Mouse (Mus musculus): ENCODE results near the gene Trim60. TPM values are rescaled to one million over a fixed set of nuclear protein-coding genes. Genes with fewer than 3 reads are reported as not detected.

The Trim60 gene
- polyA plus RNA-seq, 1 experiment from 2014 or later = not detected

- ATAC-seq (ENCODE audit: low read depth) = no peak
- H3K27me3 ChIP-seq (ENCODE audit: control insufficient read depth, insufficient read depth, low read depth, low read length) = no peaks in the 10 kb centered on the region
- 63% methylated on average over 4 of the region's 4 CpGs for WGBS (ENCODE audit: insufficient replicate concordance)
Observed at GRCm38 (mm10) chr8:65047801-65048200, 29.4 kb upstream of the Trim60 start.

GRCm38 (mm10) chr8:65047193-65047592, 28.8 kb upstream of the Trim60 start:
- Histone ChIP-seq H3K27me3 (ENCODE audit: control insufficient read depth, insufficient read depth, low read depth, low read length) (no peaks in the 10 kb centered on the region), H3K27ac (ENCODE audit: low read length) (no peak overlapping the region), H3K4me1 (ENCODE audit: control insufficient read depth, low read depth, low read length) (no peaks in the 10 kb centered on the region), H3K4me2 (ENCODE audit: low read depth, low read length) (no peak overlapping the region), H3K9ac (ENCODE audit: low read depth, low read length) (no peak overlapping the region), H3K36me3 (ENCODE audit: control insufficient read depth, insufficient read depth) (no peaks in the 10 kb centered on the region), H3K4me3 (ENCODE audit: low read depth, low read length) (no peak overlapping the region), H3K9me3 (replicated peaks; ENCODE audit: control insufficient read depth, low read length) (no peaks in the 10 kb centered on the region)
- WGBS (ENCODE audit: insufficient replicate concordance) = 69% methylated on average over 4 of the region's 4 CpGs
- no peak for ATAC-seq (ENCODE audit: low read depth)

More at GRCm38 (mm10) chr8:65047801-65048200, 29.4 kb upstream of the Trim60 start:
- no peaks in the 10 kb centered on the region for H3K4me1 ChIP-seq (ENCODE audit: control insufficient read depth, low read depth, low read length)
- H3K4me2 ChIP-seq (ENCODE audit: low read depth, low read length) = no peak overlapping the region
- no peaks in the 10 kb centered on the region for H3K36me3 ChIP-seq (ENCODE audit: control insufficient read depth, insufficient read depth)
- H3K9ac ChIP-seq (ENCODE audit: low read depth, low read length) = no peak overlapping the region
- H3K4me3 ChIP-seq (ENCODE audit: low read depth, low read length) = no peak overlapping the region
- no peaks in the 10 kb centered on the region for H3K9me3 ChIP-seq (replicated peaks; ENCODE audit: control insufficient read depth, low read length)
- no peak overlapping the region for H3K27ac ChIP-seq (ENCODE audit: low read length)

GRCm38 (mm10) chr8:65046565-65046964, 28.2 kb upstream of the Trim60 start:
- Histone ChIP-seq H3K9me3 (replicated peaks; ENCODE audit: control insufficient read depth, low read length) (no peaks in the 10 kb centered on the region), H3K4me2 (ENCODE audit: low read depth, low read length) (no peak overlapping the region), H3K27me3 (ENCODE audit: control insufficient read depth, insufficient read depth, low read depth, low read length) (no peaks in the 10 kb centered on the region), H3K4me1 (ENCODE audit: control insufficient read depth, low read depth, low read length) (no peaks in the 10 kb centered on the region), H3K27ac (ENCODE audit: low read length) (no peak overlapping the region), H3K36me3 (ENCODE audit: control insufficient read depth, insufficient read depth) (no peaks in the 10 kb centered on the region), H3K4me3 (ENCODE audit: low read depth, low read length) (no peak overlapping the region), H3K9ac (ENCODE audit: low read depth, low read length) (no peak overlapping the region)
- WGBS (ENCODE audit: insufficient replicate concordance) = 40% methylated on average over 5 of the region's 5 CpGs
- peak; percentile 55 for ATAC-seq (ENCODE audit: low read depth)

- H3K27ac ChIP-seq (ENCODE audit: low read length) = no peak within 1 kb of the TSS
- 3% methylated on average over 8 of the region's 8 CpGs for WGBS (ENCODE audit: insufficient replicate concordance)
- no peaks in the 10 kb centered on the region for H3K9me3 ChIP-seq (replicated peaks; ENCODE audit: control insufficient read depth, low read length)
- H3K4me2 ChIP-seq (ENCODE audit: low read depth, low read length) = peak within 1 kb of the TSS; percentile 42
- ATAC-seq (ENCODE audit: low read depth) = peak; percentile 76
- no peak within 1 kb of the TSS for H3K9ac ChIP-seq (ENCODE audit: low read depth, low read length)
- peak within 1 kb of the TSS; percentile 35 for H3K4me3 ChIP-seq (ENCODE audit: low read depth, low read length)
- H3K36me3 ChIP-seq (ENCODE audit: control insufficient read depth, insufficient read depth) = no peaks in the 10 kb centered on the region
- H3K4me1 ChIP-seq (ENCODE audit: control insufficient read depth, low read depth, low read length) = no peaks in the 10 kb centered on the region
- H3K27me3 ChIP-seq (ENCODE audit: control insufficient read depth, insufficient read depth, low read depth, low read length) = no peaks in the 10 kb centered on the region
Observed at GRCm38 (mm10) chr8:65037117-65037533, 18.7 kb upstream of the Trim60 start, which contains the start of gene Apela. Gene Apela, minus strand, starts transcription at chr8:65037336.

- H3K9ac ChIP-seq (ENCODE audit: low read depth, low read length) = no peak overlapping the region
- H3K4me3 ChIP-seq (ENCODE audit: low read depth, low read length) = no peak overlapping the region
- no peaks in the 10 kb centered on the region for H3K36me3 ChIP-seq (ENCODE audit: control insufficient read depth, insufficient read depth)
- no peak for ATAC-seq (ENCODE audit: low read depth)
- WGBS (ENCODE audit: insufficient replicate concordance) = 45% methylated on average over 2 of the region's 2 CpGs
- no peaks in the 10 kb centered on the region for H3K9me3 ChIP-seq (replicated peaks; ENCODE audit: control insufficient read depth, low read length)
- no peak overlapping the region for H3K4me2 ChIP-seq (ENCODE audit: low read depth, low read length)
- no peak overlapping the region for H3K27ac ChIP-seq (ENCODE audit: low read length)
- H3K27me3 ChIP-seq (ENCODE audit: control insufficient read depth, insufficient read depth, low read depth, low read length) = no peaks in the 10 kb centered on the region
- no peaks in the 10 kb centered on the region for H3K4me1 ChIP-seq (ENCODE audit: control insufficient read depth, low read depth, low read length)
Observed at GRCm38 (mm10) chr8:65034136-65034535, 15.8 kb upstream of the Trim60 start.

- no peak for ATAC-seq (ENCODE audit: low read depth)
- H3K36me3 ChIP-seq (ENCODE audit: control insufficient read depth, insufficient read depth) = no peaks in the 10 kb centered on the region
- H3K27ac ChIP-seq (ENCODE audit: low read length) = no peak overlapping the region
- 67% methylated on average over 13 of the region's 13 CpGs for WGBS (ENCODE audit: insufficient replicate concordance)
- H3K27me3 ChIP-seq (ENCODE audit: control insufficient read depth, insufficient read depth, low read depth, low read length) = no peaks in the 10 kb centered on the region
- no peaks in the 10 kb centered on the region for H3K4me1 ChIP-seq (ENCODE audit: control insufficient read depth, low read depth, low read length)
- H3K4me3 ChIP-seq (ENCODE audit: low read depth, low read length) = no peak overlapping the region
- H3K4me2 ChIP-seq (ENCODE audit: low read depth, low read length) = no peak overlapping the region
- no peaks in the 10 kb centered on the region for H3K9me3 ChIP-seq (replicated peaks; ENCODE audit: control insufficient read depth, low read length)
- H3K9ac ChIP-seq (ENCODE audit: low read depth, low read length) = no peak overlapping the region
Observed at GRCm38 (mm10) chr8:65033056-65033455, 14.7 kb upstream of the Trim60 start.

GRCm38 (mm10) chr8:65032107-65032506, 13.7 kb upstream of the Trim60 start:
- no peaks in the 10 kb centered on the region for H3K27me3 ChIP-seq (ENCODE audit: control insufficient read depth, insufficient read depth, low read depth, low read length)
- no peak overlapping the region for H3K4me3 ChIP-seq (ENCODE audit: low read depth, low read length)
- no peak overlapping the region for H3K27ac ChIP-seq (ENCODE audit: low read length)
- H3K9me3 ChIP-seq (replicated peaks; ENCODE audit: control insufficient read depth, low read length) = no peaks in the 10 kb centered on the region
- H3K4me2 ChIP-seq (ENCODE audit: low read depth, low read length) = no peak overlapping the region
- no peak for ATAC-seq (ENCODE audit: low read depth)
- H3K4me1 ChIP-seq (ENCODE audit: control insufficient read depth, low read depth, low read length) = no peaks in the 10 kb centered on the region
- H3K36me3 ChIP-seq (ENCODE audit: control insufficient read depth, insufficient read depth) = no peaks in the 10 kb centered on the region
- no peak overlapping the region for H3K9ac ChIP-seq (ENCODE audit: low read depth, low read length)
- 69% methylated on average over 1 of the region's 1 CpGs for WGBS (ENCODE audit: insufficient replicate concordance)

GRCm38 (mm10) chr8:65030735-65031485, 12.5 kb upstream of the Trim60 start:
- no peak for ATAC-seq (ENCODE audit: low read depth)
- WGBS (ENCODE audit: insufficient replicate concordance) = 47% methylated on average over 4 of the region's 4 CpGs
- H3K4me3 ChIP-seq (ENCODE audit: low read depth, low read length) = no peak overlapping the region
- no peaks in the 10 kb centered on the region for H3K9me3 ChIP-seq (replicated peaks; ENCODE audit: control insufficient read depth, low read length)
- H3K4me2 ChIP-seq (ENCODE audit: low read depth, low read length) = no peak overlapping the region
- no peaks in the 10 kb centered on the region for H3K27me3 ChIP-seq (ENCODE audit: control insufficient read depth, insufficient read depth, low read depth, low read length)
- H3K36me3 ChIP-seq (ENCODE audit: control insufficient read depth, insufficient read depth) = no peaks in the 10 kb centered on the region
- no peak overlapping the region for H3K27ac ChIP-seq (ENCODE audit: low read length)
- H3K9ac ChIP-seq (ENCODE audit: low read depth, low read length) = no peak overlapping the region
- H3K4me1 ChIP-seq (ENCODE audit: control insufficient read depth, low read depth, low read length) = no peaks in the 10 kb centered on the region

GRCm38 (mm10) chr8:65029776-65030175, 11.4 kb upstream of the Trim60 start:
- Histone ChIP-seq H3K27ac (ENCODE audit: low read length) (no peak overlapping the region), H3K36me3 (ENCODE audit: control insufficient read depth, insufficient read depth) (no peaks in the 10 kb centered on the region), H3K4me1 (ENCODE audit: control insufficient read depth, low read depth, low read length) (no peaks in the 10 kb centered on the region), H3K27me3 (ENCODE audit: control insufficient read depth, insufficient read depth, low read depth, low read length) (no peaks in the 10 kb centered on the region), H3K4me2 (ENCODE audit: low read depth, low read length) (no peak overlapping the region), H3K9ac (ENCODE audit: low read depth, low read length) (no peak overlapping the region), H3K4me3 (ENCODE audit: low read depth, low read length) (no peak overlapping the region), H3K9me3 (replicated peaks; ENCODE audit: control insufficient read depth, low read length) (no peaks in the 10 kb centered on the region)
- ATAC-seq (ENCODE audit: low read depth) = no peak
- WGBS (ENCODE audit: insufficient replicate concordance) = 61% methylated on average over 4 of the region's 4 CpGs

Data from liver, embryonic 16.5 days (tissue).